17 mouse cellular contexts compared by ENCODE assay signal in genomic region chr16:35652206-35652605, GRCm38 (mm10).
A peak's percentile ranks its signal among the peaks of the same experiment; 100 is the strongest.
DNase-seq lines count a peak whose midpoint lies in the region; ATAC-seq and TF ChIP-seq lines count a peak whose summit lies in the region.
"Had no signal": no experiment of that assay in that cellular context is flagged by ENCODE, and none has a peak within 500 bp of the region (broad histone marks: within the 10 kb centered on the region; RNA-seq: fewer than 3 reads in every experiment).

No protein-coding gene starts in this region.

- peak; percentile 26 for DNase-seq in forebrain, embryonic 14.5 days (ENCODE audit: low spot score)
- no peak for DNase-seq in forebrain, postnatal 0 days
- DNase-seq in hindbrain, postnatal 0 days (ENCODE audit: low spot score): peak; percentile 73
- DNase-seq in hindbrain, embryonic 11.5 days (ENCODE audit: low spot score): no peak
- peak; percentile 50 for DNase-seq in brain, embryonic 14.5 days (ENCODE audit: low read depth)
- DNase-seq in fat pad, adult 2 months (ENCODE audit: extremely low read depth, low read depth, low spot score): peak; percentile 74
- no peak for DNase-seq in spleen, adult 12 weeks (ENCODE audit: low spot score)
- no peak for DNase-seq in frontal cortex, postnatal 14 days (ENCODE audit: low spot score in 2 of 2)
- DNase-seq: right cerebral cortex, postnatal 25 days had no signal

- H3K27ac ChIP-seq in forebrain, embryonic 14.5 days (ENCODE audit: low read depth, low read length): no peak overlapping the region
- H3K27ac ChIP-seq in forebrain, postnatal 0 days (ENCODE audit: low read depth, low read length): no peak overlapping the region
- no peak overlapping the region for H3K27ac ChIP-seq in hindbrain, postnatal 0 days
- H3K27ac ChIP-seq in hindbrain, embryonic 11.5 days (ENCODE audit: low read depth, low read length): no peak overlapping the region
- H3K27ac ChIP-seq: embryonic facial prominence, embryonic 10.5 days; forebrain, embryonic 15.5 days; kidney, postnatal 0 days; limb, embryonic 13.5 days; lung, embryonic 15.5 days; neural tube, embryonic 12.5 days had no signal

- H3K27me3 ChIP-seq in forebrain, embryonic 14.5 days (replicated peaks; ENCODE audit: control insufficient read depth, insufficient read depth, low read length): no peaks in the 10 kb centered on the region
- no peaks in the 10 kb centered on the region for H3K27me3 ChIP-seq in forebrain, postnatal 0 days (ENCODE audit: insufficient read depth, low read length)
- H3K27me3 ChIP-seq in hindbrain, postnatal 0 days (ENCODE audit: insufficient read depth, low read length): no peaks in the 10 kb centered on the region
- no peaks in the 10 kb centered on the region for H3K27me3 ChIP-seq in hindbrain, embryonic 11.5 days (ENCODE audit: control insufficient read depth, insufficient read depth, low read length)
- H3K27me3 ChIP-seq: forebrain, embryonic 15.5 days; neural tube, embryonic 12.5 days had no signal

- no peak for TF ChIP-seq POLR2A in brain, embryonic 14.5 days (IDR thresholded peaks at IDR 0.05; ENCODE audit: borderline replicate concordance, extremely low read depth, insufficient read depth, insufficient read length, poor library complexity, severe bottlenecking)

- H3K4me1 ChIP-seq in forebrain, embryonic 14.5 days (ENCODE audit: control insufficient read depth, insufficient read depth, low read length): no peaks in the 10 kb centered on the region
- H3K4me1 ChIP-seq in forebrain, postnatal 0 days (ENCODE audit: insufficient read depth): no peaks in the 10 kb centered on the region
- H3K4me1 ChIP-seq in hindbrain, postnatal 0 days (ENCODE audit: insufficient read depth, low read length): 0 out of 2 replicates have a peak, but pooled peaks cover 6% of the 10 kb centered on the region
- no peaks in the 10 kb centered on the region for H3K4me1 ChIP-seq in hindbrain, embryonic 11.5 days (replicated peaks; ENCODE audit: control insufficient read depth, insufficient read depth, low read length)
- H3K4me1 ChIP-seq: embryonic facial prominence, embryonic 10.5 days; limb, embryonic 13.5 days; lung, embryonic 15.5 days; neural tube, embryonic 12.5 days had no signal

- H3K36me3 ChIP-seq in forebrain, embryonic 14.5 days (ENCODE audit: control insufficient read depth, insufficient read depth, low read length): peaks cover 30% of the 10 kb centered on the region
- H3K36me3 ChIP-seq in forebrain, postnatal 0 days (ENCODE audit: insufficient read depth): no peaks in the 10 kb centered on the region
- no peaks in the 10 kb centered on the region for H3K36me3 ChIP-seq in hindbrain, postnatal 0 days (ENCODE audit: insufficient read depth, low read length)
- no peaks in the 10 kb centered on the region; the same call in 1 of the 2 replicates for H3K36me3 ChIP-seq in hindbrain, embryonic 11.5 days (ENCODE audit: control insufficient read depth, insufficient read depth, low read length)
- H3K36me3 ChIP-seq: G1E; limb, embryonic 13.5 days; lung, embryonic 15.5 days had no signal

- WGBS in forebrain, embryonic 14.5 days: 72% methylated on average over 6 of the region's 6 CpGs
- 51% methylated on average over 6 of the region's 6 CpGs for WGBS in forebrain, postnatal 0 days
- 36% methylated on average over 6 of the region's 6 CpGs for WGBS in hindbrain, postnatal 0 days
- 67% methylated on average over 6 of the region's 6 CpGs for WGBS in hindbrain, embryonic 11.5 days

- TF ChIP-seq CTCF in forebrain, postnatal 0 days (IDR thresholded peaks at IDR 0.05; ENCODE audit: low read depth): no peak
- TF ChIP-seq CTCF in hindbrain, postnatal 0 days (IDR thresholded peaks at IDR 0.05; ENCODE audit: low read depth): no peak
- no peak for TF ChIP-seq CTCF in brain, embryonic 14.5 days (IDR thresholded peaks at IDR 0.05; ENCODE audit: borderline replicate concordance, extremely low read depth, insufficient read depth, insufficient read length)

- no peak overlapping the region for H3K4me3 ChIP-seq in forebrain, embryonic 14.5 days (ENCODE audit: low read depth, low read length)
- no peak overlapping the region for H3K4me3 ChIP-seq in forebrain, postnatal 0 days (ENCODE audit: low read depth, low read length)
- no peak overlapping the region for H3K4me3 ChIP-seq in hindbrain, postnatal 0 days (ENCODE audit: low read length)
- H3K4me3 ChIP-seq in hindbrain, embryonic 11.5 days (ENCODE audit: low read depth, low read length): no peak overlapping the region
- H3K4me3 ChIP-seq: embryonic facial prominence, embryonic 10.5 days; forebrain, embryonic 15.5 days; limb, embryonic 13.5 days; lung, embryonic 15.5 days; neural tube, embryonic 12.5 days had no signal

- H3K4me2 ChIP-seq in forebrain, embryonic 14.5 days (ENCODE audit: low read length): no peak overlapping the region
- H3K4me2 ChIP-seq in forebrain, postnatal 0 days (ENCODE audit: low read depth): no peak overlapping the region
- H3K4me2 ChIP-seq in hindbrain, postnatal 0 days (ENCODE audit: low read depth, low read length): no peak overlapping the region
- H3K4me2 ChIP-seq in hindbrain, embryonic 11.5 days (replicated peaks; ENCODE audit: low read depth, low read length): no peak overlapping the region
- H3K4me2 ChIP-seq: forebrain, embryonic 15.5 days; limb, embryonic 13.5 days; lung, embryonic 15.5 days; midbrain, embryonic 11.5 days; neural tube, embryonic 12.5 days had no signal

- no peaks in the 10 kb centered on the region for H3K9me3 ChIP-seq in forebrain, embryonic 14.5 days (replicated peaks; ENCODE audit: control insufficient read depth, low read length)
- H3K9me3 ChIP-seq in forebrain, postnatal 0 days (ENCODE audit: low read length): no peaks in the 10 kb centered on the region
- H3K9me3 ChIP-seq in hindbrain, postnatal 0 days (ENCODE audit: low read length): no peaks in the 10 kb centered on the region
- H3K9me3 ChIP-seq in hindbrain, embryonic 11.5 days (ENCODE audit: control insufficient read depth, low read length): no peaks in the 10 kb centered on the region
- H3K9me3 ChIP-seq: embryonic facial prominence, embryonic 10.5 days; forebrain, embryonic 15.5 days; G1E; limb, embryonic 13.5 days; lung, embryonic 15.5 days; neural tube, embryonic 12.5 days had no signal

- 0 out of 2 replicates have a peak, but pooled peaks have one; percentile 7 for ATAC-seq in forebrain, embryonic 14.5 days
- no peak for ATAC-seq in forebrain, postnatal 0 days
- peak; percentile 52; the same call in 1 of the 2 replicates for ATAC-seq in hindbrain, postnatal 0 days
- no peak for ATAC-seq in hindbrain, embryonic 11.5 days (ENCODE audit: low FRiP score)
- ATAC-seq: forebrain, embryonic 15.5 days had no signal

- H3K9ac ChIP-seq in forebrain, embryonic 14.5 days (ENCODE audit: low read length): no peak overlapping the region
- H3K9ac ChIP-seq in forebrain, postnatal 0 days: no peak overlapping the region
- no peak overlapping the region for H3K9ac ChIP-seq in hindbrain, postnatal 0 days (replicated peaks; ENCODE audit: low read length)
- no peak overlapping the region for H3K9ac ChIP-seq in hindbrain, embryonic 11.5 days (ENCODE audit: low read depth, low read length)
- H3K9ac ChIP-seq: forebrain, embryonic 15.5 days; limb, embryonic 13.5 days; lung, embryonic 15.5 days; neural tube, embryonic 12.5 days had no signal

Comparison
In these comparisons a context has a peak if more than half of its experiments do, and no peak if none do; other contexts are left out.
1. ATAC-seq: peak in forebrain, embryonic 14.5 days (single experiment) and hindbrain, postnatal 0 days (single experiment); none in forebrain, postnatal 0 days (single experiment) and hindbrain, embryonic 11.5 days (single experiment).
2. DNase-seq: peak in forebrain, embryonic 14.5 days (single experiment), hindbrain, postnatal 0 days (single experiment), brain, embryonic 14.5 days (single experiment) and fat pad, adult 2 months (single experiment); none in forebrain, postnatal 0 days (single experiment), hindbrain, embryonic 11.5 days (single experiment), spleen, adult 12 weeks (single experiment) and frontal cortex, postnatal 14 days (0 of 2).